Mouse (Mus musculus): ENCODE results near the gene Gm10488. TPM values are rescaled to one million over a fixed set of nuclear protein-coding genes. Genes with fewer than 3 reads are reported as not detected.
"Not testable (repeated sequence)": the region's sequence is repeated elsewhere in the genome, so short reads cannot be mapped to it uniquely, and the experiment has no call there.

The Gm10488 gene
- not detected in 2 replicates for total RNA-seq (2012; rRNA removed)

GRCm38 (mm10) chrX:29976014-29976413 is at the start of gene Gm10488:
Gene Gm10488, plus strand, starts transcription at chrX:29976314.
- H3K9me3 ChIP-seq (ENCODE audit: control insufficient read depth, insufficient read depth, low read depth, low read length); H3K27ac ChIP-seq (ENCODE audit: insufficient read depth, low read depth, low read length, poor library complexity, severe bottlenecking); H3K4me3 ChIP-seq (ENCODE audit: insufficient read depth in 1 of 2, low read depth in 1 of 2, low read length in 2 of 2, poor library complexity in 1 of 2, severe bottlenecking in 1 of 2); H3K36me3 ChIP-seq (ENCODE audit: control insufficient read depth, insufficient read depth, low read length, poor library complexity, severe bottlenecking); H3K9ac ChIP-seq (ENCODE audit: insufficient read depth, low read depth, low read length, poor library complexity, severe bottlenecking); H3K4me1 ChIP-seq (ENCODE audit: control insufficient read depth in 2 of 2, insufficient read depth in 2 of 2, low read length in 2 of 2, poor library complexity in 1 of 2); in situ Hi-C loops (cut with MboI; ENCODE audit: low sequenced_read_pairs in 2 of 2, unreplicated experiment in 2 of 2); DNase-seq (ENCODE audit: low read depth, low spot score): not testable (repeated sequence)

All from ES-E14 (cell line).